Mouse (Mus musculus) cerebellum, postnatal 25 days (tissue): ENCODE measurements around the gene Pign.

Experiments used
- DNase-seq, 2 experiments: peaks; one replicate each; pipeline ENCODE4 v3.0.0; 2021; ENCODE audit warnings: mixed read lengths in 2 of 2

Gene Pign

GRCm38 (mm10) chr1:105556078-105556477 lies 107.4 kb downstream of the Pign start:
- DNase-seq: no peak

GRCm38 (mm10) chr1:105555192-105555718 lies 108.2 kb downstream of the Pign start:
- no peak for DNase-seq

- DNase-seq: no peak
Measured at GRCm38 (mm10) chr1:105553130-105553529, 110.3 kb downstream of the Pign start.

GRCm38 (mm10) chr1:105550163-105550562 lies 113.3 kb downstream of the Pign start:
- DNase-seq: no peak

- DNase-seq: no peak
Measured at GRCm38 (mm10) chr1:105549648-105550047, 113.8 kb downstream of the Pign start.

- no peak for DNase-seq
Measured at GRCm38 (mm10) chr1:105543051-105543450, 120.4 kb downstream of the Pign start.

GRCm38 (mm10) chr1:105523768-105524167 lies 139.7 kb downstream of the Pign start:
- no peak for DNase-seq

GRCm38 (mm10) chr1:105522321-105522720 lies 141.2 kb downstream of the Pign start:
- DNase-seq: no peak

- DNase-seq: no peak
Measured at GRCm38 (mm10) chr1:105518101-105518500, 145.4 kb downstream of the Pign start.

- no peak for DNase-seq
Measured at GRCm38 (mm10) chr1:105507116-105507515, 156.4 kb downstream of the Pign start.

- no peak for DNase-seq
Measured at GRCm38 (mm10) chr1:105492626-105493025, 170.9 kb downstream of the Pign start.

GRCm38 (mm10) chr1:105489456-105489855 lies 174.0 kb downstream of the Pign start:
- DNase-seq: no peak

GRCm38 (mm10) chr1:105487037-105487436 lies 176.4 kb downstream of the Pign start:
- no peak for DNase-seq
